Mouse (Mus musculus): ENCODE measurements around the gene Impdh1. TPM values are rescaled to one million over a fixed set of nuclear protein-coding genes. Genes with fewer than 3 reads are reported as not detected.

The Impdh1 gene
- polyA plus RNA-seq (2012; fragmentation: generic; extraction: Trizol), result 10 to 100 TPM; 26.5 to 46.7 TPM

GRCm38 (mm10) chr6:29215881-29216501 lies at the start of gene Impdh1:
Gene Impdh1 (minus strand): TSS chr6:29216364.

DNA sequence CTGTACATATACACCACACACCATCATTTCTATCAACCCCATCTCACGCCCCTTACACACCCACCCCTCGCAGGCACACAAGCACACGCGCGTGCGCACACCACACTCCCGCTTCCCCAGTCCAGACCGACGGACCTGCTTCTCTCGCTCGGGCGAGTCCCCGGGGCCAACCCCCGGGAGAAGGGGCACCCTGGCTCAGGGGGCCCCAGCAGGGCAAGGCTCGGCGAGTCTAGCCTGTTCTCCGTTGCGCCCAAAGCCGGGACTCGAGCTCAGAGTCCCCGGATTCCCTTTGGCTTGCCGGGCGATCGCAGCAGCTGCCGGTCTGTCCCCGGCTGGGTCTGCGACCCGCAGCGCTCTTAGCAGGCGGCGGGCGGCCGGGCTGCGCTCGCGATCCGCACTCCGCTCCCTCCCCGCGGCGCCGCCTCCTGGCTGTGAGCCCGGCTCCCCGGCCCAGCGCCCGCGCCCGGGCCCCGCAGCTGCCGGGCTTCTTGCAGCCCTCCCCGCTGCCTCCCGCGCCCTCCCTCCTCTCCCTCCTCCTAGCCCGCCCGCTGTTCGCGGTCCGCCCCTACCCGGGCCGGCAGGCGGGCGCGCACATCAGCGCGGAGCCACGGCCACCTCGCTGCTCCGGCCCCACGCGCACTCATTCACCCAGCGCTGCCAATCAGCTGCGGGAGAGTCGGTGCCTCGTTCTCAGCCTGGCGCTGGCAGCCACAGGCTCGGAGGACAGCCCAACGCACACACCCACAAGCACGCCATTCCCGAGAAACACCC lies 37.1 kb downstream of the Impdh1 start, which contains the start of gene Prrt4:
Prrt4 (minus strand) TSS at position 697 of the 771 bp plus-strand sequence.

DNA sequence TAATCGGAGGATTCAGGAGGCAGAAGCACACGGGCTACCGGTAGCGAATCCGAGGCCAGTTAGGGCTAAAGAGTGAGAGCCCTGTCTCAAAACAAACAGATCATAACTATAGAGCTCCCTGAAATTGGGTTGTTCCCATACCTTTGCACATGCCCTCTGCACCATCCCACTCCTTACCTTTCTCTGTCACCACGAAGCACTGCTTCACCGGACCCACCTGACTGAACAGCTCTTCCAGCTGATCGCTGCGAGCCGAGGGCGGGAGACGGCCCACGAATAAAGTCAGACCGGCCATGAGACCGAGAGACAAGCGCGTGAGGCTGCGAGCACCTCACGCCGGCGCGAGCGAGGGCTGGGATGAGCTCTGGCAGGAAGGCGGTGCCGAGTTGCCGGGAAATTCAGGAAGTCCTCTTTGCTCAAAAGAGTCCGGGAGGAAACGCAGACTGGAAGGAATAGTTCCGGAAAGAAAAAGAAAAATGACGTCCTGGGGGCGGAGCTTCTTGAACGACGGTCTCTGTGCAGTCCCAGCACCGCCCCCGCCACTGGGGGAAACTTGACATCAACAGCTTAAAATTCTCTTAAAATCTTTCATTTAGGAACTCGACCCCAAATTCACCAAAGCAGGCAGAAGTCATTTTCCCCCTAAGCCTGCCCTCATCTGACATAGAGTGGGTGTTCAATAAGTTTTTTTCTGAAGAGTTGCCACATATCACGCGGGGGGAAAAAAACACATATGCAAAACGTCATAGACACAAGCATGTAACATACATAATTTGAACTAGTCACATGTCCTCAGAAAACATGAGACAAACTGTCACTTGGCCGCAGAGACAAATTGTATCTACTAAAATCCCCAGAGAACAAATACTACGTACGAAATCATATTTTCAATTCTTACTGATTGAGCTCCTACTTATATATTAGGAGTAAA lies 51.6 kb downstream of the Impdh1 start, which contains the start of gene Rbm28:
Rbm28 (minus strand) TSS at position 693 of the 931 bp plus-strand sequence.

Other genes with a start within 250 kb of the Impdh1 start
- not detected for gene Lep, start 156.1 kb downstream of the Impdh1 start, polyA plus RNA-seq (2012; fragmentation: generic; extraction: Trizol)
- gene Rbm28, start 51.4 kb downstream of the Impdh1 start, polyA plus RNA-seq (2012; fragmentation: generic; extraction: Trizol), result 1 to 10 TPM; 2.6 to 8.3 TPM
- under 1 TPM; 0.01 to 0.09 TPM for gene Prrt4, start 36.8 kb downstream of the Impdh1 start, polyA plus RNA-seq (2012; fragmentation: generic; extraction: Trizol)
- 10 to 100 TPM; 12.3 to 17.6 TPM for gene Hilpda, start 56.1 kb upstream of the Impdh1 start, polyA plus RNA-seq (2012; fragmentation: generic; extraction: Trizol)
- under 1 TPM; 0.57 to 0.96 TPM for gene Fam71f2, start 63.2 kb upstream of the Impdh1 start, polyA plus RNA-seq (2012; fragmentation: generic; extraction: Trizol)
- under 1 TPM; 0.70 to 0.89 TPM for gene Fam71f1, start 102.8 kb upstream of the Impdh1 start, polyA plus RNA-seq (2012; fragmentation: generic; extraction: Trizol)
- 100 to 1,000 TPM in 1 of 2 experiments, 10 to 100 TPM in 1; 16.2 to 300 TPM for gene Calu, start 131.7 kb upstream of the Impdh1 start, polyA plus RNA-seq (2012; fragmentation: generic; extraction: Trizol)
- gene Opn1sw, start 172.1 kb upstream of the Impdh1 start, polyA plus RNA-seq (2012; fragmentation: generic; extraction: Trizol), result 1 to 10 TPM in 1 of 2 experiments, under 1 TPM in 1; 0.35 to 2.2 TPM
- 10 to 100 TPM in 1 of 2 experiments, 1 to 10 TPM in 1; 9.7 to 26.6 TPM for gene Ccdc136, start 179.9 kb upstream of the Impdh1 start, polyA plus RNA-seq (2012; fragmentation: generic; extraction: Trizol)
- 10 to 100 TPM; 21.0 to 78.7 TPM for gene Flnc, start 216.9 kb upstream of the Impdh1 start, polyA plus RNA-seq (2012; fragmentation: generic; extraction: Trizol)